Mouse (Mus musculus) lung, postnatal 0 days (tissue): Measurements from ENCODE around the gene Dpm3.

ENCODE experiments used
- CTCF ChIP-seq: IDR thresholded peaks from 2 replicates; pipeline ENCODE4 v1.5.1; 2016; ENCODE audit warnings: antibody characterized with exemption, mild to moderate bottlenecking
- EP300 ChIP-seq: IDR thresholded peaks from 2 replicates; pipeline ENCODE4 v1.6.1; 2016; ENCODE audit warnings: antibody characterized with exemption, mild to moderate bottlenecking, control low read depth

GRCm38 (mm10) chr3:89246261-89247100, 12.7 kb upstream of the Dpm3 start, which contains the start of gene Trim46:
- TF ChIP-seq EP300 = no peak
- TF ChIP-seq CTCF = peak; percentile 97
